Mouse (Mus musculus) E14TG2a.4 (cell line): ENCODE measurements around the gene Rhox12.

ENCODE experiments used
- CTCF ChIP-seq: conservative IDR thresholded peaks from 2 replicates; pipeline ENCODE4 v1.5.1; 2014; ENCODE audit warnings: low read length
- NANOG ChIP-seq: IDR thresholded peaks from 2 replicates; pipeline ENCODE4 v1.6.1; 2014; ENCODE audit warnings: borderline replicate concordance, low read length, mixed read lengths

DNA sequence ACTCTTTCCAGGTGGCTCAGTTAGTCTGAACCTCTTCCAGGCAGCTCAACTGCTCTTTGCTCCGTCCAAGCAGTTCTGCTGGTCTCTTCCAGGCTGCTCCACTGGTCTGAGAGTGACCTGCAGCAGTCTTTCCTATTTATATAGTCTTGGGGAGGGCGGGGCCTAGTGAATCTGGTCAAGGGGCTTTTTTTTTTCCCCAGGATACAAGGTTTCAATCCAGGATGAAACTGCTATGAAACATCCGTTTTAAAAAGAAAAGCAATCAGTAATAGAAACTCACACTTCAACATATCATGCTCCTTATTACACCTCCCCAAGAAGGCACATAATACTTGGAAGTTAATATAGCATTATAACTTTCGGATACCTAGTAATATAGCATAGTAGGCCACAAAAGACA, at the start of gene Rhox12:
- no peak for TF ChIP-seq CTCF
- no peak for TF ChIP-seq NANOG
